Mouse (Mus musculus) right cerebral cortex, postnatal 25 days (tissue): Measurements from ENCODE around the gene Krt25.

Source experiments
- DNase-seq: peaks from one replicate; pipeline ENCODE4 v3.0.0; 2022

Gene Krt25

DNA sequence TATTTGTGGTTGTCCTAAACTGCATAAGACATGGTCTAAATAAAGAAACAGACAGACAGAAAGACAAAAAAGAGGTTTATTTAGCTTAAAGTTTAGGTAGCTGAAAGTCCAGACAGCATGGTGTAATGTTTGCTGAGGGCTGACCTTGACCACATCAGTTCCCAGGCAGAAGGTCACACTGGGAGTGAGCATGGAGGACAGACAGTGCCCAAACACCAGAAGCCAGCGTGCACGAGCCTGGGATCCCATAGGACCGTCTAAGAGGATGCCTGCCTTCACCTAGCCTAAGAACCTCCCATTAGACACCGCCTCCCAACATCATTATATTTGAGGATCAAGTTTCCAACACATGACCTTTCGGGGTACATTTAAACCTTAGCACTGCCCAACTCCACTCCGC lies 47.1 kb downstream of the Krt25 start:
- no peak for DNase-seq

DNA sequence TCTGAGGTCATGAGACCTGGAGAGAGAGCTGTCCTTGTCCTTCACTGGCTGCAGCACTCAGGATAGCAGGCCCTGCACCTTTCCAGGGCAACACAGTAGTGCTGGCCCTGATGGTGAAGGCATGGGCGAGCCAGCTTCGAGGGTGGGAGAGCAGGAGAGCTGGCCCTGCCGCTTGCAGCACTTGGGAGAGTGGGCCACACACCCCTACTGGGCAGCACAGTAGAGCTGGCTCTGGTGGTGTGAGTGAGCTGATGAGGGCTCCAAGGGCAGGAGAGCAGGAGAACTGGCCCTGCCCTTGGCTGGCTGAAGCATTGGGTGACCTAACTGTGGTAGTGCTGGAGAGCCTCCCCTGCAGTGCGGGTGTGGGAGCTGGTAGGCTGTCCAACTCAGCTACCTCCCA lies 50.0 kb downstream of the Krt25 start:
- no peak for DNase-seq

DNA sequence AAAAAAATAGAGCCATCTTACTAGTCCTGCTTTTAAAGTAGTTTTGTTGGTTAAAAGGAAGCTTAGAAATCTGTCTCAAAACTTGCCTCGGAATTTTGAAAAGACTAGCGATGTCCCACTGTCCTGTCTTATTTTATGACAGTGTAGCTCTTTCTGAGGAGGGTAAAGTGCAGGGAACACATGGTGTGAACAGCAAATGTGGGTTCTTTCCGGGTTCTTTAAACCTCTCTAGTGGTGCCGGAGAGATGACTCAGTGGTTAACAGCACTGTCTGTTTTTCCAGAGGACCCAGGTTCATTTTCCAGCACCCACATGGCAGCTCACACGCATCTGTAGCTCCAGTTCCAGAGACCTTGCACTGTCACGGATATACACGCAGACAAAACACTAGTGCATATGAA lies 53.6 kb downstream of the Krt25 start:
- DNase-seq = no peak

DNA sequence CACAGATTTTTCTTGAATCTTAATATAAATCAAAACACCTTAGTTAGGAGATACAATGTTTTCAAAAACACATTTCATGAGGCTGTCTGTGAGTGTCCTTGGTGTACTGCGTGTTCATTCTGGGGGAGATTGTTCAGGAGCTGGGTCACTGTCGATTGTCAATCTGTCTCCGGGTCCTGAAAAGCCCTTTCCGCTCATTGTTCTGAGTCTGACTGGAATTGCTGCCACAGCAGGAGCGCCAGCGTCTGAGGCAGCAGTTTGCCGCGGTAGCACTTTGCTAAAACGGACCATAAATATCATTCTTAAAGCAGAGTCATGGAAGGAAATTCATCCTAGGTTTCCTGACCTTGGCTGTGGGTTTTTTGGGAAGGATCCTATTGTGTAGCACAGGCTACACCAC lies 57.0 kb downstream of the Krt25 start:
- no peak for DNase-seq
